17 mouse cellular contexts compared by ENCODE assay signal in the genomic region with DNA sequence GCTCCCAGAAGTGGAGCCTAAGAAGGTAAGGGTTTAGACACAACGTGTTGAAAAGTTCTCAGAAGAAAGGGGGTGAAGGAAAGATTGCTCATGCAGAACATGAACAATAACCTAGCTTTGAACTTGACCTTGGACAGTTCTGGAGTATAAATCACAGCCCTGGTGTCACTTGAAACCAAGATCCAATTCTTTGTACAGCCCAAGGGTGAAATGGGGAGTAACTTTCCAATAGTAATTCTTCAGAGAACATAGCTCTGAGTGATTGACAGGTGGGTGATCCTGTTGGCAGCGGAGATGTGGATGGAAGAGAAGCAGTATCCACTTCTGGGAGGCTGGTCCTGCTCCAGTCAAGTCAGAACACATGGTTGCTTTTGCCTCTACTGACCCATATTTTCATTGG.
"Had no signal": no experiment of that assay in that cellular context is flagged by ENCODE, and none has a peak within 500 bp of the region (broad histone marks: within the 10 kb centered on the region; RNA-seq: fewer than 3 reads in every experiment).

No protein-coding gene starts in this region.

- H3K4me3 ChIP-seq: lung, embryonic 15.5 days; megakaryocyte, embryonic 14.5 days; midbrain, embryonic 13.5 days; midbrain, embryonic 15.5 days; neural tube, embryonic 12.5 days; stomach, embryonic 15.5 days had no signal

- ATAC-seq: liver, postnatal 0 days; midbrain, embryonic 13.5 days; midbrain, embryonic 15.5 days had no signal

- DNase-seq: liver, postnatal 0 days; lung, adult 2 months; lung, postnatal 10 days; lung, postnatal 36 days; right cerebral cortex, postnatal 14 days; thymus, adult 2 months; thymus, postnatal 25 days; thymus, postnatal 4 days had no signal

- H3K27ac ChIP-seq: lung, embryonic 15.5 days; macrophage; midbrain, embryonic 13.5 days; midbrain, embryonic 15.5 days; neural tube, embryonic 12.5 days; stomach, embryonic 15.5 days; stomach, postnatal 0 days had no signal

- H3K27me3 ChIP-seq: lung, embryonic 15.5 days; megakaryocyte, embryonic 14.5 days; midbrain, embryonic 13.5 days; midbrain, embryonic 15.5 days; neural tube, embryonic 12.5 days; stomach, embryonic 15.5 days had no signal

- H3K36me3 ChIP-seq: lung, embryonic 15.5 days; midbrain, embryonic 13.5 days; midbrain, embryonic 15.5 days; neural tube, embryonic 12.5 days; stomach, embryonic 15.5 days had no signal

- H3K9ac ChIP-seq: liver, postnatal 0 days; lung, embryonic 15.5 days; midbrain, embryonic 13.5 days; midbrain, embryonic 15.5 days; neural tube, embryonic 12.5 days; stomach, embryonic 15.5 days had no signal

- H3K9me3 ChIP-seq: lung, embryonic 15.5 days; megakaryocyte, embryonic 14.5 days; midbrain, embryonic 13.5 days; midbrain, embryonic 15.5 days; neural tube, embryonic 12.5 days; stomach, embryonic 15.5 days had no signal

- H3K4me1 ChIP-seq: midbrain, embryonic 15.5 days; stomach, embryonic 15.5 days had no signal

- H3K4me2 ChIP-seq: lung, embryonic 15.5 days; midbrain, embryonic 11.5 days; midbrain, embryonic 13.5 days; midbrain, embryonic 15.5 days; neural tube, embryonic 12.5 days; stomach, embryonic 15.5 days had no signal
